Comparison of ENCODE assay signal across 25 mouse cellular contexts in genomic region chr17:26348116-26348515, GRCm38 (mm10).
"Had no signal": no experiment of that assay in that cellular context is flagged by ENCODE, and none has a peak within 500 bp of the region (broad histone marks: within the 10 kb centered on the region; RNA-seq: fewer than 3 reads in every experiment).

No protein-coding gene starts in this region.

- H3K9me3 ChIP-seq: heart, embryonic 10.5 days; heart, embryonic 12.5 days; hindbrain, embryonic 10.5 days; hindbrain, embryonic 12.5 days; intestine, embryonic 15.5 days; limb, embryonic 13.5 days; limb, embryonic 15.5 days; liver, embryonic 13.5 days had no signal

- H3K27ac ChIP-seq: heart, embryonic 10.5 days; hindbrain, embryonic 10.5 days; hindbrain, embryonic 12.5 days; hindbrain, embryonic 14.5 days; intestine, embryonic 15.5 days; layer of hippocampus, adult 2 months; left cerebral cortex, adult 2 months; limb, embryonic 13.5 days; limb, embryonic 15.5 days; liver, embryonic 13.5 days had no signal

- H3K27me3 ChIP-seq: heart, embryonic 12.5 days; hindbrain, embryonic 12.5 days; intestine, embryonic 15.5 days; limb, embryonic 13.5 days; limb, embryonic 15.5 days; liver, embryonic 13.5 days had no signal

- H3K4me3 ChIP-seq: heart, embryonic 10.5 days; heart, embryonic 12.5 days; hindbrain, embryonic 10.5 days; hindbrain, embryonic 12.5 days; intestine, embryonic 15.5 days; layer of hippocampus, adult 2 months; left cerebral cortex, adult 2 months; limb, embryonic 13.5 days; limb, embryonic 15.5 days; liver, embryonic 13.5 days had no signal

- DNase-seq: gastrocnemius, postnatal 14 days; gastrocnemius, postnatal 36 days; heart, adult 18-20 months; heart, postnatal 10 days; heart, postnatal 4 days; kidney, adult 18-20 months; kidney, adult 8-10 months; kidney, postnatal 10 days; kidney, postnatal 25 days; kidney, postnatal 4 days; left cerebral cortex, postnatal 4 days; liver, embryonic 13.5 days had no signal

- H3K4me1 ChIP-seq: hindbrain, embryonic 10.5 days; hindbrain, embryonic 12.5 days; liver, embryonic 13.5 days had no signal

- ATAC-seq: hindbrain, embryonic 16.5 days; inflammation-experienced regulatory T-cells, adult 6 months; intestine, embryonic 15.5 days; intestine, postnatal 0 days had no signal

- H3K4me2 ChIP-seq: heart, embryonic 12.5 days; hindbrain, embryonic 12.5 days; hindbrain, embryonic 14.5 days; intestine, embryonic 15.5 days; limb, embryonic 13.5 days; limb, embryonic 15.5 days; liver, embryonic 13.5 days had no signal

- H3K9ac ChIP-seq: heart, embryonic 12.5 days; hindbrain, embryonic 12.5 days; hindbrain, embryonic 14.5 days; intestine, embryonic 15.5 days; limb, embryonic 13.5 days; limb, embryonic 15.5 days; liver, embryonic 13.5 days had no signal

- H3K36me3 ChIP-seq: heart, embryonic 10.5 days; heart, embryonic 12.5 days; hindbrain, embryonic 10.5 days; hindbrain, embryonic 12.5 days; intestine, embryonic 15.5 days; limb, embryonic 13.5 days; limb, embryonic 15.5 days; liver, embryonic 13.5 days had no signal
